Mouse (Mus musculus): Measurements from ENCODE around the gene Fat3.
A peak's percentile ranks its signal among the peaks of the same experiment; 100 is the strongest.

The Fat3 gene

GRCm38 (mm10) chr9:16029066-16029465 is 472.0 kb downstream of the Fat3 start:
- no peak for DNase-seq (ENCODE audit: low read depth, low spot score)

- no peak for DNase-seq (ENCODE audit: low read depth, low spot score)
Measured at GRCm38 (mm10) chr9:16028394-16028911, 472.6 kb downstream of the Fat3 start.

- DNase-seq (ENCODE audit: low read depth, low spot score), result no peak
Measured at GRCm38 (mm10) chr9:16026054-16026453, 475.0 kb downstream of the Fat3 start.

DNA sequence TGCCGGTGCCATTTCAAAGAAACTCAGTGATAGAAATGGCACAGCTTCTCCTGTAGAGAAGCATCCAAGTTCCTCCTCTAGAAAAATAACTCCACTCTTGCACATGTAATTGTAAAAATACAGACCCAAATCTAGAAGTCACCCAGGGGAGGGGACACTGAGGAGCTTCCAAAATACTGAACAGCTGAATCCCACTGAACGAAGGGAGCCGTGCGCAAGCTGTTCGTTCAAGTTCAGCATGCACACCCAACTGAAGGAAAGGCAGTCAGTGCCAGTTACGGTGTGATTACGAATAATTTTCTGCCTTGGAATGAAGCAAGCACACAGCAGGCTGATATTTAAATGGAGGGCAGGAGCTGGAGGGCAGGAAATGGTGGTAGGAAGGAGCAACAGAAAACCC is 476.4 kb downstream of the Fat3 start:
- DNase-seq (ENCODE audit: low read depth, low spot score), result no peak

GRCm38 (mm10) chr9:16014115-16014514 is 487.0 kb downstream of the Fat3 start:
- peak; percentile 38 for DNase-seq (ENCODE audit: low read depth, low spot score)

DNA sequence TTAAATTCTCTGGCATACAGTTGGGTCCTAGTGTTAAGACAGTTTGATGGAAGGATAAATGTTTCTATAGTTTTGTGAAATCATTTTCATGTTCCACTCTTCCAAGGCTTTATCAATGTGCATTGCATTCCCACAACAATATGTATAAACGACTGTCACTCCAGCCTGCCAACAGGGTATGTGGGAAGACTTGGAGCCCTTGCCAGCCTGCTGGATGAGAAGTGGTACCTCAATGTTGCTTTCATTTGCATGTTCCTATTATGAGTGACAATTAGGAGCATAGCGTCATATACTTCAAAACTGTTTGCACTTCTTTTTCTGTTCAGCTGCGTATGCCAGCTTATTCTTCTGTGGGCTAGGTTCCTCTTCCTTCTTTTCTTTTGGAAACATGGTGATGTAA is 489.7 kb downstream of the Fat3 start:
- DNase-seq (ENCODE audit: low read depth, low spot score), result no peak

GRCm38 (mm10) chr9:16007516-16007915 is 493.6 kb downstream of the Fat3 start:
- no peak for DNase-seq (ENCODE audit: low read depth, low spot score)

- no peak for DNase-seq (ENCODE audit: low read depth, low spot score)
Measured at GRCm38 (mm10) chr9:16002991-16003390, 498.1 kb downstream of the Fat3 start.

DNA sequence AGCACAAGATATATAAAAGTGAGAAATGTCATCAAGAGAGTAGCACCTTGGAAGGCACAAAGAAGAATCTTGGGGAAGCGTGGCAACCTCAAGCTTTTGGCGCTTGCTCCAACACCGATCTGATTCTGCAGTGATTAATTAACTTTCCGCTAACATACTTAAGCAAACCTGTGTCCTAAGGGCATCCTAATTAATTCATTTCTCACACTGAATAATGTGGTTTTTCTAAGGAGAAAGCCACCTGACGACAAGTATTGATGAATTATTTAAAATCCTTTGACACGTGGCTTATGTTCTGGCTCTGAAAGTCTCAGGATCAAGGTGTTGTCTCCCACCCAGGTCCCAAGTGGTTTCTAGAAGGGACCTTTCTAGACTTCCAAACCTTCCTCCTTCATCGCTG is 506.3 kb downstream of the Fat3 start:
- no peak for DNase-seq (ENCODE audit: low read depth, low spot score)

GRCm38 (mm10) chr9:15994177-15994576 is 506.9 kb downstream of the Fat3 start:
- DNase-seq (ENCODE audit: low read depth, low spot score), result no peak

- DNase-seq (ENCODE audit: low read depth, low spot score), result no peak
Measured at GRCm38 (mm10) chr9:15992158-15992846, 508.8 kb downstream of the Fat3 start.

- DNase-seq (ENCODE audit: low read depth, low spot score), result no peak
Measured at GRCm38 (mm10) chr9:15978317-15978716, 522.8 kb downstream of the Fat3 start.

- DNase-seq (ENCODE audit: low read depth, low spot score), result no peak
Measured at GRCm38 (mm10) chr9:15976959-15977663, 524.0 kb downstream of the Fat3 start.

GRCm38 (mm10) chr9:15975999-15976398 is 525.1 kb downstream of the Fat3 start:
- DNase-seq (ENCODE audit: low read depth, low spot score), result no peak

DNA sequence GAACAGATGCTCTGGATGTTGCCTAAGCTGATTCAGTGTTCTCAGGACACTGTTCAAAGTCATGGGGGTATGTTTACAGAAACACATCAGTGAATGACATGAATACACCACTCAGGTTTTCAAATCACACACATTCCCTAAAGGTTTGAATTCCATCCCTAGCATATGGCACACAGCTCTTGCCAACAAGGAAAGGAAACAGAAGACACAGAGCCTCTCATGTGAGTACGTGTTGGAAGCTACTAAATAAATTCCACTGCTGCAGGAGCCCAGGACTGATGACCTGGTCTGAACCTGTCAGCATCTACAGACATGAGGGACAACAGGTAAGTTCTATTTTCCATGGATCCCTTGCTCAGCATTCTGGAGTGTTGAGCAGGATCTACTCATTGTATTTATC is 528.9 kb downstream of the Fat3 start:
- DNase-seq (ENCODE audit: low read depth, low spot score), result no peak

- no peak for DNase-seq (ENCODE audit: low read depth, low spot score)
Measured at GRCm38 (mm10) chr9:15971393-15971792, 529.7 kb downstream of the Fat3 start.

DNA sequence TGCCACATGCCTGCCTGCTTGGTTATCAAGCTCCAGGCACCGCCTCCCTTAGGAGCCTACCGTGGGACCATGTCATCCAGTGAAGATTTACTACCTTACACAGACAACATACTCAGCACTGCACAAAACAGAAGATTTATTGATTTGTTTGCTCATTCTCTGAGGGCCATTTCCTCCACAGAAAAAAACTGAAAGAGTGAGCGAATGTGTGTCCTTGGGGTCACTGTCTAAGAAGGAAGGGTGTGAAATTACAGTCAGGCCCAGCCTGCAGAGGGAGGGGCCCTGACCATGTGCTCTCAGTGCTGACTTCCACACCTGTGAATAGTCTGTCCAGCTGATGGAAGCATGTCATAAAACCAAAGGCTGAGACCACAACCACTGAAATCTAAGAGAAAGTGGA is 536.9 kb downstream of the Fat3 start:
- DNase-seq (ENCODE audit: low read depth, low spot score), result no peak

- DNase-seq (ENCODE audit: low read depth, low spot score), result no peak
Measured at GRCm38 (mm10) chr9:15962886-15963285, 538.2 kb downstream of the Fat3 start.

DNA sequence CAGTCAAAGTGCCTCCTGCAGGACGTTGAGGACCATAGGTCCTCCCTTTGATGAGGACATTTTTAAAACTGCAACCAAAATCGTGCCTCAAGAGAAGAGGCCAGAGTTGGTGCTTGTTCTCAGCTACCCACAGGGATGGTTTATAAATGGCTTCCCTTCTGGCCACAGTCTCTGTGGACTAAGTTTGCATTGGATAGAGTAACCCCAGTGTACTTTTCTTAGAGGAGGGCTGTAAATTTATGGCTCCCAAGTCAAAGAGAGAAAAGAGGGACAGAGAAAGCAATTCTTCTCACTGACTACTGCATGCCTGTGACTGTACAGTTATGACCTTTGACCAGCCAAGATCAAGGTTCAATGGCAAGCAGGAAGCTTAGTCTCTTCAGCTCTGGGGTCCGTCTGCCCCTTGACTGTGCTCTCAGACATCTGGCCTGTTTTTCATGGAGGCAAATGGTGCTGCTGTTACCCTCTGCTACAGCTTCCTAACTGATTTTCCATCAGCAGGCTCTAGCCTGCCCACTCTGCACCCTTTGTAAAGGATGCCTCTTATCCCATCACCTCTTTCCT is 542.8 kb downstream of the Fat3 start:
- no peak for DNase-seq (ENCODE audit: low read depth, low spot score)

- DNase-seq (ENCODE audit: low read depth, low spot score), result no peak
Measured at GRCm38 (mm10) chr9:15957816-15958215, 543.3 kb downstream of the Fat3 start.

GRCm38 (mm10) chr9:15955147-15955782 is 545.8 kb downstream of the Fat3 start:
- DNase-seq (ENCODE audit: low read depth, low spot score), result no peak

DNA sequence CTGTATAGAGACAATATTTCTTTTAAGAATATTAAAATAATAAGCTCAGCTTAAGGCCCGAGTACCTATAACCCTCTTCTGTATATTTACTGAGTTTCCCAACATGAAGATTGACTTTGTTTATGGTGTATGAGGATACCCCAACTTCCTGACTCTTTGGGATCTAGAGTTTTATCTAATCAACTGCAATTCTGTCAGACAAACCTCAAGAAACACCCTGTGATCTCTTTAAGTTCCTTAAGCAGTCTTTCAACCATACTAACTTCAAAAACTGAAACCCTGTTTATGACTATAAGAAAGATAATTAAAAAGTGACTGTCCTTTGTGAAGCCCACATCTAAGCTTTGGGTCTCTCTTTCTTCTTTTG is 546.8 kb downstream of the Fat3 start:
- DNase-seq (ENCODE audit: low read depth, low spot score), result no peak
